Mouse (Mus musculus) lung, postnatal 0 days (tissue): ENCODE results near the gene Fam124a.

Experiments used
- CTCF ChIP-seq: IDR thresholded peaks from 2 replicates; pipeline ENCODE4 v1.5.1; 2016; ENCODE audit warnings: antibody characterized with exemption, mild to moderate bottlenecking
- EP300 ChIP-seq: IDR thresholded peaks from 2 replicates; pipeline ENCODE4 v1.6.1; 2016; ENCODE audit warnings: antibody characterized with exemption, mild to moderate bottlenecking, control low read depth

DNA sequence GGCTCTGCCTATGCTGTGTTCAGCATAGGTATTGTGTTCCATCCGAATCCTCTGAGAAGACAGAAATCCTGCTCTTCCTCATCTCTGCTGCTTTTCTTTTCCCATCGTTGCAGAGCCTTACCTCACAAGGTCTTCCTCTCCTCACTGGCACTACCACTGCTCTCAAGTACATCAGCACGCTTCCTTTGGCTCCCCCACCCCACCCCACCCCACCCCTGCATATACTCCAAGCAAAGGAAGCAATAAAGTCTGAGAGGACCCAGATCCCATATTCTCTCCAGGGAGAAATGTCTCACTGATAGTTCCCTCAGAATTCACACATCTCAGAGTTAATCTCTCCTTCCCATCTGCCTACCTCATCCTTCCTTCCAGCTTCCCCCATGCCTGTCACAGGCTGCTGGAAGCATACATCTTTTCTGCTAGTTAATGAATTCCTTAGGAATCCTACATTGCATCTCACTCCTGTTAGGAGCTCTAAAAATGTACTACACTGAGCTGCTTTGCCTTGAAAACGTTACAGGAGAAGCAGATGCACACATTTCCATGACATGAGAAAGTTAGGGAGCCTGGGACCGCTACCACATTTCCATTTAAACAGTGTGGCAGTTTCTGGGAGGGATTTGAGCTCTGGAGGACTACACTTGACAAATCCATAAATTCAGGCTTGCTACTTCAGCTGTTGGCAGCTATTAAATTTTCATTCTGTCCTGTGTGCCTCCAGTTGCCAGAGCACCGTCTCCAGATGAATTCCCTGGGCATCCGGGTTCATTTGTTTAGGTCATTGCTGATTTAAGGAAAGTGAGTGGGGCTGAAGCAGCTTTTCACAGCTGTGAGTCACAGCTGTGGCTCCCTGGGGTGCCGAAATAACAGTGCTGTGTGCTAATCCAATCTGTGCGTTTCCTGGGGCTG is 82.2 kb downstream of the Fam124a start:
- TF ChIP-seq EP300 (no peak), CTCF (no peak)
